In genomic region chr5:120592141-120592540, GRCm38 (mm10) we compare ENCODE assay signal across 15 mouse cellular contexts. TPM values are rescaled to one million over a fixed set of nuclear protein-coding genes. Genes with fewer than 3 reads are reported as not detected.
A peak's percentile ranks its signal among the peaks of the same experiment; 100 is the strongest.
DNase-seq lines count a peak whose midpoint lies in the region; ATAC-seq and TF ChIP-seq lines count a peak whose summit lies in the region.
"Had no signal": no experiment of that assay in that cellular context is flagged by ENCODE, and none has a peak within 500 bp of the region (broad histone marks: within the 10 kb centered on the region; RNA-seq: fewer than 3 reads in every experiment).

No protein-coding gene starts in this region.

- ATAC-seq in forebrain, postnatal 0 days = no peak
- no peak for ATAC-seq in forebrain, embryonic 12.5 days (ENCODE audit: low FRiP score)
- ATAC-seq in lung, embryonic 14.5 days (ENCODE audit: insufficient read depth) = no peak
- no peak for ATAC-seq in liver, embryonic 14.5 days (ENCODE audit: insufficient read depth)
- no peak for ATAC-seq in erythroblast, adult 5-6 weeks (replicated peaks; ENCODE audit: low FRiP score, poor library complexity, severe bottlenecking)

- no peak for TF ChIP-seq POLR2A in ES-Bruce4 (IDR thresholded peaks at IDR 0.05; ENCODE audit: insufficient read depth, low read length)

- no peak for TF ChIP-seq EP300 in ES-Bruce4 (IDR thresholded peaks at IDR 0.05; ENCODE audit: insufficient read depth, low read depth, low read length)
- TF ChIP-seq EP300 in liver, embryonic 14.5 days (IDR thresholded peaks at IDR 0.05; ENCODE audit: low read depth) = no peak

- DNase-seq in forebrain, postnatal 0 days = no peak
- peak; percentile 40 for DNase-seq in lung, embryonic 14.5 days
- no peak for DNase-seq in lung, postnatal 25 days (ENCODE audit: low spot score)
- no peak for DNase-seq in liver, embryonic 14.5 days (ENCODE audit: low read depth in 3 of 3, low spot score in 3 of 3)
- DNase-seq: cerebellum, adult 11-12 months; heart, postnatal 14 days; kidney, postnatal 10 days; lung, postnatal 4 days; right cerebral cortex, adult 18-20 months had no signal

- TF ChIP-seq CTCF in forebrain, postnatal 0 days (IDR thresholded peaks at IDR 0.05; ENCODE audit: low read depth) = peak; percentile 54
- peak; percentile 57 for TF ChIP-seq CTCF in lung, embryonic 14.5 days (IDR thresholded peaks at IDR 0.05; ENCODE audit: low read depth)
- TF ChIP-seq CTCF in ES-Bruce4 (IDR thresholded peaks at IDR 0.05; ENCODE audit: low read depth, low read length) = peak; percentile 28
- TF ChIP-seq CTCF in liver, embryonic 14.5 days (IDR thresholded peaks at IDR 0.05; ENCODE audit: low read depth) = peak; percentile 78

- WGBS in forebrain, postnatal 0 days = 78% methylated on average over 7 of the region's 7 CpGs
- 71% methylated on average over 7 of the region's 7 CpGs for WGBS in forebrain, embryonic 12.5 days
- WGBS in lung, embryonic 14.5 days = 60% methylated on average over 7 of the region's 7 CpGs
- 63% methylated on average over 7 of the region's 7 CpGs for WGBS in liver, embryonic 14.5 days (ENCODE audit: insufficient replicate concordance)

- no peaks in the 10 kb centered on the region for H3K36me3 ChIP-seq in forebrain, postnatal 0 days (ENCODE audit: insufficient read depth)
- H3K36me3 ChIP-seq in forebrain, embryonic 12.5 days (replicated peaks) = no peaks in the 10 kb centered on the region
- no peaks in the 10 kb centered on the region for H3K36me3 ChIP-seq in lung, embryonic 14.5 days (ENCODE audit: insufficient read depth)
- no peaks in the 10 kb centered on the region for H3K36me3 ChIP-seq in ES-Bruce4 (ENCODE audit: control insufficient read depth, insufficient read depth, low read length, poor library complexity, severe bottlenecking)
- no peaks in the 10 kb centered on the region for H3K36me3 ChIP-seq in liver, embryonic 14.5 days (replicated peaks; ENCODE audit: control insufficient read depth, insufficient read depth, low read depth)

- H3K9ac ChIP-seq in forebrain, postnatal 0 days = no peak overlapping the region
- H3K9ac ChIP-seq in forebrain, embryonic 12.5 days = no peak overlapping the region
- H3K9ac ChIP-seq in lung, embryonic 14.5 days = no peak overlapping the region
- no peak overlapping the region for H3K9ac ChIP-seq in ES-Bruce4 (ENCODE audit: low read depth, poor library complexity, severe bottlenecking)
- H3K9ac ChIP-seq in liver, embryonic 14.5 days (replicated peaks) = no peak overlapping the region

- no peak overlapping the region for H3K4me3 ChIP-seq in forebrain, postnatal 0 days (ENCODE audit: low read depth, low read length)
- no peak overlapping the region for H3K4me3 ChIP-seq in forebrain, embryonic 12.5 days (replicated peaks)
- no peak overlapping the region for H3K4me3 ChIP-seq in lung, embryonic 14.5 days (ENCODE audit: low read depth, low read length)
- no peak overlapping the region for H3K4me3 ChIP-seq in ES-Bruce4 (ENCODE audit: low read depth, low read length)
- H3K4me3 ChIP-seq in liver, embryonic 14.5 days (ENCODE audit: insufficient read depth in 1 of 2, low read depth in 2 of 2, low read length in 2 of 2) = no peak overlapping the region

- H3K4me1 ChIP-seq in forebrain, postnatal 0 days (ENCODE audit: insufficient read depth) = peaks cover 11% of the 10 kb centered on the region; the same call in 1 of the 2 replicates
- H3K4me1 ChIP-seq in forebrain, embryonic 12.5 days = peaks cover 17% of the 10 kb centered on the region
- peaks cover 8% of the 10 kb centered on the region; the same call in 1 of the 2 replicates for H3K4me1 ChIP-seq in lung, embryonic 14.5 days (ENCODE audit: insufficient read depth)
- no peaks in the 10 kb centered on the region for H3K4me1 ChIP-seq in ES-Bruce4 (ENCODE audit: control insufficient read depth, insufficient read depth, low read length)
- H3K4me1 ChIP-seq in liver, embryonic 14.5 days (replicated peaks; ENCODE audit: control insufficient read depth in 2 of 2, insufficient read depth in 2 of 2, low read length in 1 of 2) = peaks cover 6 to 14% of the 10 kb centered on the region in 2 experiments

- no peaks in the 10 kb centered on the region for H3K27me3 ChIP-seq in forebrain, postnatal 0 days (ENCODE audit: insufficient read depth, low read length)
- peaks cover 6% of the 10 kb centered on the region; the same call in 1 of the 2 replicates for H3K27me3 ChIP-seq in forebrain, embryonic 12.5 days
- no peaks in the 10 kb centered on the region for H3K27me3 ChIP-seq in lung, embryonic 14.5 days (ENCODE audit: insufficient read depth, low read length)
- no peaks in the 10 kb centered on the region for H3K27me3 ChIP-seq in ES-Bruce4 (ENCODE audit: control insufficient read depth, insufficient read depth, low read length, poor library complexity, severe bottlenecking)
- H3K27me3 ChIP-seq in liver, embryonic 14.5 days (ENCODE audit: control insufficient read depth, insufficient read depth, low read length) = no peaks in the 10 kb centered on the region

- no peak overlapping the region for H3K4me2 ChIP-seq in forebrain, postnatal 0 days (ENCODE audit: low read depth)
- H3K4me2 ChIP-seq in forebrain, embryonic 12.5 days = no peak overlapping the region
- no peak overlapping the region for H3K4me2 ChIP-seq in lung, embryonic 14.5 days
- no peak overlapping the region for H3K4me2 ChIP-seq in liver, embryonic 14.5 days (ENCODE audit: low read depth)

- H3K9me3 ChIP-seq in forebrain, postnatal 0 days (ENCODE audit: low read length) = no peaks in the 10 kb centered on the region
- H3K9me3 ChIP-seq in forebrain, embryonic 12.5 days = 0 out of 2 replicates have a peak, but pooled peaks cover 3% of the 10 kb centered on the region
- no peaks in the 10 kb centered on the region for H3K9me3 ChIP-seq in lung, embryonic 14.5 days (ENCODE audit: low read depth, low read length)
- no peaks in the 10 kb centered on the region for H3K9me3 ChIP-seq in ES-Bruce4 (replicated peaks; ENCODE audit: control insufficient read depth, insufficient read depth, low read length, poor library complexity, severe bottlenecking)
- H3K9me3 ChIP-seq in liver, embryonic 14.5 days (ENCODE audit: control insufficient read depth, low read length) = peaks cover 3% of the 10 kb centered on the region

- no peak overlapping the region for H3K27ac ChIP-seq in forebrain, postnatal 0 days (ENCODE audit: low read depth, low read length)
- H3K27ac ChIP-seq in forebrain, embryonic 12.5 days = no peak overlapping the region
- H3K27ac ChIP-seq in lung, embryonic 14.5 days (ENCODE audit: low read depth) = no peak overlapping the region
- H3K27ac ChIP-seq in ES-Bruce4 (ENCODE audit: insufficient read depth, low read length) = no peak overlapping the region
- H3K27ac ChIP-seq in liver, embryonic 14.5 days = no peak overlapping the region

RNA-seq across cellular contexts. Expression of gene Iqcd, which starts 3.3 kb away (rescaled TPM):
- total RNA-seq in forebrain, postnatal 0 days (2014; rRNA removed) = 1.4 and 2.0 TPM in 2 replicates
- 1.4 and 1.8 TPM in 2 replicates for polyA plus RNA-seq in forebrain, postnatal 0 days (2015; fragmentation: Nextera tagmentation; extraction: Ambion mirVana)
- polyA plus RNA-seq in forebrain, embryonic 12.5 days (2016; fragmentation: Nextera tagmentation; extraction: Ambion mirVana) = 1.3 and 1.4 TPM in 2 replicates
- 0.35 and 0.37 TPM in 2 replicates for polyA plus RNA-seq in lung, embryonic 14.5 days (2014; fragmentation: Nextera tagmentation; extraction: Ambion mirVana)
- polyA plus RNA-seq in ES-Bruce4 (2011; ENCODE audit: insufficient read depth, insufficient read length, low read depth, missing spikeins) = 0.37 and 0.43 TPM in 2 replicates
- polyA plus RNA-seq in liver, embryonic 14.5 days (2012; rRNA removed) = 0.91 and 2.0 TPM in 2 replicates
- polyA plus RNA-seq in liver, embryonic 14.5 days (2014; fragmentation: Nextera tagmentation; extraction: Ambion mirVana) = 1.0 and 1.4 TPM in 2 replicates
- 3.8 and 10.4 TPM in 2 replicates for total RNA-seq in erythroblast, adult 5-6 weeks (2015; ENCODE audit: low replicate concordance)
- 15.2 and 21.7 TPM in 2 replicates for total RNA-seq in erythroblast, adult 5-6 weeks (2017; ENCODE audit: low replicate concordance)
- total RNA-seq: gastrocnemius, adult 8-10 months had no signal

RNA-seq across cellular contexts. Expression of gene Tpcn1, which starts 3.7 kb away (rescaled TPM):
- total RNA-seq in forebrain, postnatal 0 days (2014; rRNA removed) = 10.0 and 14.3 TPM in 2 replicates
- 7.9 and 11.1 TPM in 2 replicates for polyA plus RNA-seq in forebrain, postnatal 0 days (2015; fragmentation: Nextera tagmentation; extraction: Ambion mirVana)
- polyA plus RNA-seq in forebrain, embryonic 12.5 days (2016; fragmentation: Nextera tagmentation; extraction: Ambion mirVana) = 11.8 and 15.1 TPM in 2 replicates
- 16.5 and 17.0 TPM in 2 replicates for polyA plus RNA-seq in lung, embryonic 14.5 days (2014; fragmentation: Nextera tagmentation; extraction: Ambion mirVana)
- polyA plus RNA-seq in ES-Bruce4 (2011; ENCODE audit: insufficient read depth, insufficient read length, low read depth, missing spikeins) = 13.2 and 17.1 TPM in 2 replicates
- 19.3 and 19.8 TPM in 2 replicates for polyA plus RNA-seq in liver, embryonic 14.5 days (2012; rRNA removed)
- polyA plus RNA-seq in liver, embryonic 14.5 days (2014; fragmentation: Nextera tagmentation; extraction: Ambion mirVana) = 17.8 and 18.2 TPM in 2 replicates
- 199 and 213 TPM in 2 replicates for total RNA-seq in erythroblast, adult 5-6 weeks (2015; ENCODE audit: low replicate concordance)
- 147 and 161 TPM in 2 replicates for total RNA-seq in erythroblast, adult 5-6 weeks (2017; ENCODE audit: low replicate concordance)

RNA-seq across cellular contexts. Expression of gene Rita1, which starts 20.2 kb away (rescaled TPM):
- 24.1 and 36.5 TPM in 2 replicates for total RNA-seq in forebrain, postnatal 0 days (2014; rRNA removed)
- polyA plus RNA-seq in forebrain, postnatal 0 days (2015; fragmentation: Nextera tagmentation; extraction: Ambion mirVana) = 28.6 and 31.8 TPM in 2 replicates
- 13.6 and 16.6 TPM in 2 replicates for polyA plus RNA-seq in forebrain, embryonic 12.5 days (2016; fragmentation: Nextera tagmentation; extraction: Ambion mirVana)
- polyA plus RNA-seq in lung, embryonic 14.5 days (2014; fragmentation: Nextera tagmentation; extraction: Ambion mirVana) = 7.2 and 9.5 TPM in 2 replicates
- polyA plus RNA-seq in ES-Bruce4 (2011; ENCODE audit: insufficient read depth, insufficient read length, low read depth, missing spikeins) = 13.0 and 13.1 TPM in 2 replicates
- 5.2 and 5.9 TPM in 2 replicates for polyA plus RNA-seq in liver, embryonic 14.5 days (2012; rRNA removed)
- polyA plus RNA-seq in liver, embryonic 14.5 days (2014; fragmentation: Nextera tagmentation; extraction: Ambion mirVana) = 2.1 and 2.8 TPM in 2 replicates
- 2.7 and 3.8 TPM in 2 replicates for total RNA-seq in erythroblast, adult 5-6 weeks (2015; ENCODE audit: low replicate concordance)
- total RNA-seq in erythroblast, adult 5-6 weeks (2017; ENCODE audit: low replicate concordance) = 0.84 TPM in 1 of 2 replicates, not detected in the other

RNA-seq across cellular contexts. Expression of gene Ddx54, which starts 20.4 kb away (rescaled TPM):
- total RNA-seq in forebrain, postnatal 0 days (2014; rRNA removed) = 43.9 and 46.0 TPM in 2 replicates
- 35.5 and 40.0 TPM in 2 replicates for polyA plus RNA-seq in forebrain, postnatal 0 days (2015; fragmentation: Nextera tagmentation; extraction: Ambion mirVana)
- 50.7 and 52.6 TPM in 2 replicates for polyA plus RNA-seq in forebrain, embryonic 12.5 days (2016; fragmentation: Nextera tagmentation; extraction: Ambion mirVana)
- polyA plus RNA-seq in lung, embryonic 14.5 days (2014; fragmentation: Nextera tagmentation; extraction: Ambion mirVana) = 31.5 and 37.2 TPM in 2 replicates
- polyA plus RNA-seq in ES-Bruce4 (2011; ENCODE audit: insufficient read depth, insufficient read length, low read depth, missing spikeins) = 49.7 and 49.9 TPM in 2 replicates
- polyA plus RNA-seq in liver, embryonic 14.5 days (2012; rRNA removed) = 9.9 and 12.4 TPM in 2 replicates
- polyA plus RNA-seq in liver, embryonic 14.5 days (2014; fragmentation: Nextera tagmentation; extraction: Ambion mirVana) = 9.9 and 10.1 TPM in 2 replicates
- total RNA-seq in erythroblast, adult 5-6 weeks (2015; ENCODE audit: low replicate concordance) = 1.7 and 1.9 TPM in 2 replicates
- 5.2 and 6.0 TPM in 2 replicates for total RNA-seq in erythroblast, adult 5-6 weeks (2017; ENCODE audit: low replicate concordance)

RNA-seq across cellular contexts. Expression of gene Cfap73, which starts 41.9 kb away (rescaled TPM):
- total RNA-seq in forebrain, postnatal 0 days (2014; rRNA removed) = 1.9 and 2.1 TPM in 2 replicates
- 0.68 and 1.2 TPM in 2 replicates for polyA plus RNA-seq in forebrain, postnatal 0 days (2015; fragmentation: Nextera tagmentation; extraction: Ambion mirVana)
- 0.28 TPM in 1 of 2 replicates, not detected in the other for polyA plus RNA-seq in forebrain, embryonic 12.5 days (2016; fragmentation: Nextera tagmentation; extraction: Ambion mirVana)
- not detected in 2 replicates for polyA plus RNA-seq in lung, embryonic 14.5 days (2014; fragmentation: Nextera tagmentation; extraction: Ambion mirVana)
- polyA plus RNA-seq in ES-Bruce4 (2011; ENCODE audit: insufficient read depth, insufficient read length, low read depth, missing spikeins) = not detected in 2 replicates
- polyA plus RNA-seq in liver, embryonic 14.5 days (2012; rRNA removed) = not detected in 2 replicates
- polyA plus RNA-seq in liver, embryonic 14.5 days (2014; fragmentation: Nextera tagmentation; extraction: Ambion mirVana) = not detected in 2 replicates
- not detected in 2 replicates for total RNA-seq in erythroblast, adult 5-6 weeks (2015; ENCODE audit: low replicate concordance)
- total RNA-seq in erythroblast, adult 5-6 weeks (2017; ENCODE audit: low replicate concordance) = not detected in 2 replicates
- total RNA-seq: gastrocnemius, adult 8-10 months; heart, postnatal 14 days; left cerebral cortex, postnatal 14 days had no signal
- polyA plus RNA-seq: stomach, embryonic 16.5 days had no signal

Comparison
In these comparisons a context has a peak if more than half of its experiments do, and no peak if none do; other contexts are left out.
1. CTCF ChIP-seq: peak in every context shown above with its lines; median percentile 78 in liver, embryonic 14.5 days; 57 in lung, embryonic 14.5 days; 54 in forebrain, postnatal 0 days; 28 in ES-Bruce4.